In the genomic region with DNA sequence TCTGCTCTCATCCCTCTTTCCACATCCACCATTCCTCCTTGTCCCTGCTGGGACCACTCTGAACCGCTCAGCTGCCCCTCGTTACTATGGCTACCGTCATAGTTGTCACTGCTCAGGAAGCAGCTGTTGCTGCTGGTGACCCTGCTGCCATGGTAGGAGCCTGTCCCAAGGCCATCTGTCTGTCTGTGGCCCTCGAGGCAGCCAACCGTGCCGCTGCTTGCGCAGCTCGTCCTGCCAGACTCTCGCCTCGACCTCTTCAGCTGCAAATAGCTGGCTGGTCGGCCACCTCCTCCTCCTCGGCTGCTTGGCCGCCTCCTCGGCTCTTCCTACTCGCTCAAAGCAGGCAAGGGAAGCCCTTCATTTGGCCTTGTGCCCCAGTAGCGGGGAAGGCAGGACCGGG, we compare ENCODE assay signal across 10 mouse cellular contexts.
A peak's percentile ranks its signal among the peaks of the same experiment; 100 is the strongest.
DNase-seq lines count a peak whose midpoint lies in the region; ATAC-seq and TF ChIP-seq lines count a peak whose summit lies in the region.
"Had no signal": no experiment of that assay in that cellular context is flagged by ENCODE, and none has a peak within 500 bp of the region (broad histone marks: within the 10 kb centered on the region; RNA-seq: fewer than 3 reads in every experiment).

No protein-coding gene starts in this region.

- 8% methylated on average over 17 of the region's 17 CpGs for WGBS in kidney, embryonic 15.5 days
- 12% methylated on average over 17 of the region's 17 CpGs for WGBS in hindbrain, embryonic 12.5 days
- WGBS in midbrain, embryonic 14.5 days: 11% methylated on average over 17 of the region's 17 CpGs
- 36% methylated on average over 17 of the region's 17 CpGs for WGBS in intestine, embryonic 16.5 days

- DNase-seq in kidney, postnatal 25 days: no peak
- DNase-seq in embryo, embryonic 9.5 days (ENCODE audit: extremely low spot score): peak; percentile 25
- peak; percentile 71 for DNase-seq in midbrain, embryonic 14.5 days
- DNase-seq in layer of hippocampus, adult 2 months (ENCODE audit: low spot score in 2 of 2): no peak
- no peak for DNase-seq in right cerebral cortex, adult 18-20 months
- DNase-seq: cerebellum, adult 11 months had no signal

- ATAC-seq in kidney, embryonic 15.5 days (replicated peaks; ENCODE audit: low FRiP score): peak; percentile 60; the same call in 1 of the 2 replicates
- peak; percentile 76 for ATAC-seq in hindbrain, embryonic 12.5 days (ENCODE audit: low FRiP score)
- ATAC-seq in midbrain, embryonic 14.5 days (ENCODE audit: low FRiP score, low TSS enrichment): peak; percentile 35; the same call in 1 of the 2 replicates
- no peak for ATAC-seq in intestine, embryonic 16.5 days

- H3K4me2 ChIP-seq in kidney, embryonic 15.5 days: peak overlapping the region; percentile 22
- no peak overlapping the region; the same call in 1 of the 2 replicates for H3K4me2 ChIP-seq in hindbrain, embryonic 12.5 days (replicated peaks)
- peak overlapping the region; percentile 8; the same call in 1 of the 2 replicates for H3K4me2 ChIP-seq in midbrain, embryonic 14.5 days (ENCODE audit: low read length)
- no peak overlapping the region for H3K4me2 ChIP-seq in intestine, embryonic 16.5 days (ENCODE audit: low read depth, low read length)
- H3K4me2 ChIP-seq: stomach, embryonic 15.5 days had no signal

- no peaks in the 10 kb centered on the region for H3K9me3 ChIP-seq in kidney, embryonic 15.5 days (replicated peaks)
- H3K9me3 ChIP-seq in hindbrain, embryonic 12.5 days (replicated peaks): no peaks in the 10 kb centered on the region
- no peaks in the 10 kb centered on the region for H3K9me3 ChIP-seq in midbrain, embryonic 14.5 days (ENCODE audit: control insufficient read depth, low read length)
- no peaks in the 10 kb centered on the region for H3K9me3 ChIP-seq in intestine, embryonic 16.5 days (ENCODE audit: control insufficient read depth, low read length)
- H3K9me3 ChIP-seq: stomach, embryonic 15.5 days had no signal

- no peak for TF ChIP-seq CTCF in layer of hippocampus, adult 2 months (conservative IDR thresholded peaks at IDR 0.05)

- no peak overlapping the region for H3K9ac ChIP-seq in kidney, embryonic 15.5 days
- no peak overlapping the region for H3K9ac ChIP-seq in hindbrain, embryonic 12.5 days
- no peak overlapping the region for H3K9ac ChIP-seq in midbrain, embryonic 14.5 days (replicated peaks; ENCODE audit: low read length)
- no peak overlapping the region for H3K9ac ChIP-seq in intestine, embryonic 16.5 days (ENCODE audit: low read depth, low read length)
- H3K9ac ChIP-seq: stomach, embryonic 15.5 days had no signal

- no peaks in the 10 kb centered on the region for H3K27me3 ChIP-seq in kidney, embryonic 15.5 days
- H3K27me3 ChIP-seq in hindbrain, embryonic 12.5 days: peaks cover 15% of the 10 kb centered on the region
- H3K27me3 ChIP-seq in midbrain, embryonic 14.5 days (ENCODE audit: control insufficient read depth, insufficient read depth, low read length): no peaks in the 10 kb centered on the region
- H3K27me3 ChIP-seq in intestine, embryonic 16.5 days (replicated peaks; ENCODE audit: control insufficient read depth, insufficient read depth, low read length): no peaks in the 10 kb centered on the region
- H3K27me3 ChIP-seq: stomach, embryonic 15.5 days had no signal

- no peak overlapping the region for H3K27ac ChIP-seq in kidney, embryonic 15.5 days
- H3K27ac ChIP-seq in hindbrain, embryonic 12.5 days: peak overlapping the region; percentile 69
- H3K27ac ChIP-seq in midbrain, embryonic 14.5 days (replicated peaks; ENCODE audit: low read depth, low read length): peak overlapping the region; percentile 49
- H3K27ac ChIP-seq in layer of hippocampus, adult 2 months: no peak overlapping the region
- no peak overlapping the region for H3K27ac ChIP-seq in intestine, embryonic 16.5 days (ENCODE audit: low read length)
- H3K27ac ChIP-seq: stomach, embryonic 15.5 days had no signal

- no peaks in the 10 kb centered on the region for H3K36me3 ChIP-seq in kidney, embryonic 15.5 days
- H3K36me3 ChIP-seq in hindbrain, embryonic 12.5 days: 0 out of 2 replicates have a peak, but pooled peaks cover under 1% of the 10 kb centered on the region
- H3K36me3 ChIP-seq in midbrain, embryonic 14.5 days (ENCODE audit: control insufficient read depth, insufficient read depth, low read length): peaks cover under 1% of the 10 kb centered on the region; the same call in 1 of the 2 replicates
- no peaks in the 10 kb centered on the region for H3K36me3 ChIP-seq in intestine, embryonic 16.5 days (ENCODE audit: control insufficient read depth, insufficient read depth, low read length)
- H3K36me3 ChIP-seq: stomach, embryonic 15.5 days had no signal

- H3K4me1 ChIP-seq in kidney, embryonic 15.5 days: peaks cover 17% of the 10 kb centered on the region
- H3K4me1 ChIP-seq in hindbrain, embryonic 12.5 days: peaks cover 64% of the 10 kb centered on the region
- H3K4me1 ChIP-seq in midbrain, embryonic 14.5 days (ENCODE audit: control insufficient read depth, insufficient read depth, low read length): peaks cover 17% of the 10 kb centered on the region
- H3K4me1 ChIP-seq in intestine, embryonic 16.5 days (ENCODE audit: control insufficient read depth, insufficient read depth, low read length): no peaks in the 10 kb centered on the region

- H3K4me3 ChIP-seq in kidney, embryonic 15.5 days (replicated peaks): no peak overlapping the region
- no peak overlapping the region for H3K4me3 ChIP-seq in hindbrain, embryonic 12.5 days
- H3K4me3 ChIP-seq in midbrain, embryonic 14.5 days (replicated peaks; ENCODE audit: low read depth, low read length): no peak overlapping the region
- H3K4me3 ChIP-seq in layer of hippocampus, adult 2 months: no peak overlapping the region
- H3K4me3 ChIP-seq in intestine, embryonic 16.5 days (ENCODE audit: low read length): no peak overlapping the region
- H3K4me3 ChIP-seq: stomach, embryonic 15.5 days had no signal

Comparison
In these comparisons a context has a peak if more than half of its experiments do, and no peak if none do; other contexts are left out.
1. H3K27ac ChIP-seq: peak in hindbrain, embryonic 12.5 days (single experiment) and midbrain, embryonic 14.5 days (single experiment); none in kidney, embryonic 15.5 days (single experiment), layer of hippocampus, adult 2 months (single experiment) and intestine, embryonic 16.5 days (single experiment).
2. H3K4me2 ChIP-seq: peak in kidney, embryonic 15.5 days (single experiment) and midbrain, embryonic 14.5 days (single experiment); none in hindbrain, embryonic 12.5 days (single experiment) and intestine, embryonic 16.5 days (single experiment).
3. DNase-seq: peak in embryo, embryonic 9.5 days (single experiment) and midbrain, embryonic 14.5 days (single experiment); none in kidney, postnatal 25 days (0 of 2), layer of hippocampus, adult 2 months (0 of 2) and right cerebral cortex, adult 18-20 months (single experiment).